Mouse (Mus musculus) gastrocnemius, adult 2 months (tissue): ENCODE results near the gene Dlg2. TPM values are rescaled to one million over a fixed set of nuclear protein-coding genes. Genes with fewer than 3 reads are reported as not detected.

Source experiments
- DNase-seq: peaks from one replicate; pipeline ENCODE4 v3.0.0; 2022
- H3K27ac ChIP-seq: fragments of 200-600 bp; 2 replicates; pipeline ENCODE4 v1.8.1; 2022; ENCODE audit warnings: mild to moderate bottlenecking
- H3K4me3 ChIP-seq: fragments of 200-600 bp; 2 replicates; pipeline ENCODE4 v1.8.1; 2022; ENCODE audit warnings: mild to moderate bottlenecking, moderate library complexity
- CTCF ChIP-seq: fragments of 200-600 bp; IDR thresholded peaks from 2 replicates; pipeline ENCODE4 v1.8.1; 2022; ENCODE audit warnings: antibody characterized with exemption, mild to moderate bottlenecking, moderate library complexity
- intact Hi-C: fragments of 180-260 bp; cut with DNase I; formaldehyde crosslinking; loops from one replicate; pipeline ENCODE4 v1.15.1; 2025
- total RNA-seq, 2 experiments: library from RNA; stranded (reverse); gene quantifications; 2 replicates each; pipeline ENCODE4 v1.2.3; 2021

Gene Dlg2
- total RNA-seq, 2 experiments from 2014 or later = 0.22 to 0.71 TPM

DNA sequence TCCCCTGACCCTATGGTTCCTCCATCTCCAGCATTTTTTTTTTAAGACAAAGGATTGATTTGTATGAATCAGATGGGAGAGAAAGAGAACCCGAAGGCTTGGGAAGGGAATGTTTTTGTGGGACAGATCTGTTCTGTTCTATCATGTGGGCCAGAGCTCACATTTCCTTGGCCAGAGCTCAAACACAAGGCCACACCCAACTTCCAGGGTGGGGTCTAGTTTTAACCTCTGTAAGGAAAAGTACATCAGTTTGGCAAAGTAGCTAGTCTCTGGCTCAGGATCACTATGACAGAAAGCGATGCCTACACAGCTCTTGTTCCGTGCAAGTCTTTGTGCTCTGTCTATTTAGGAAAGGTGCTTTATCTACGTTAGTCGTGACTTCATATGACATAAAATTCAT, 1737.3 kb downstream of the Dlg2 start:
- Histone ChIP-seq H3K4me3 (no peak overlapping the region), H3K27ac (no peak overlapping the region)
- intact Hi-C loops = no loop called here
- TF ChIP-seq CTCF = no peak
- no peak for DNase-seq

DNA sequence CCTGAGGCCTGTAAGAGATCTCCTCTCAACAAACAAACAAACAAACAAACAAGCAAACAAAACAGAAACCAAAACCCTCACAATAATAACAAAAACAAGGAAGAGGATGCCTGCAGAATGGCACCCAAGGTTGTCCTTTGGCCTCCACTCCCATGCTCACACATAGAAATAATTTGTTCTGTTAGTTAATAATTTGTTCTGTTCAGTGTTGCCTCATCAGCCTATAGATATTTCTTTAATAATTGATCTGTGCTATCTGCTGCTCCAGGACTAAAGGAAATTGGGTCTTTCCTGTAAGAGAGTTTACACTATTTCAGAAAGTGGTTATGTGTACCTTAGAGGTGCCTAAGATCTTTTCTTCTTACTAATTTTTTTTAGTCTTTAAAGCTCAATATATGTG, 1741.7 kb downstream of the Dlg2 start:
- TF ChIP-seq CTCF = no peak
- no peak overlapping the region for H3K4me3 ChIP-seq
- intact Hi-C loops = no loop called here
- DNase-seq = no peak
- H3K27ac ChIP-seq = no peak overlapping the region

DNA sequence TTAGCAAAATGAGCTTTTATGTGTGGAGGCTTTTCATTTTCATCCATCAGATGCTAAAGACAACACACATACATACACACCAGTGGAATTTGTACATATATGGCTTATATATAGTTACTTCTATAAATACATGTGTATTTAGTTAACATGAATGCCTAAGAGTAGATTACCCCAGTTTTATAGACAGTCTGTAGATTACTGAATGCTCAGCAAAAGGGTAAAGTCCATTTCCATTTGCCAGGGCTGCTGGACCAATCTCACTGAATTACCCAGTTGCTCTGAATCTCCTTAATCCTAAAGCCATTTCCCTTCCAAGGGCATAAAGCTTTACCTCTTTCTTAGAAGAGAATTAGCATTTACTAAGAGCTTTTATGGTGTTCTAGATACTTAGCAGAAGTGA, 1744.1 kb downstream of the Dlg2 start:
- Histone ChIP-seq H3K4me3 (no peak overlapping the region), H3K27ac (no peak overlapping the region)
- no peak for TF ChIP-seq CTCF
- DNase-seq = no peak
- intact Hi-C loops = no loop called here

DNA sequence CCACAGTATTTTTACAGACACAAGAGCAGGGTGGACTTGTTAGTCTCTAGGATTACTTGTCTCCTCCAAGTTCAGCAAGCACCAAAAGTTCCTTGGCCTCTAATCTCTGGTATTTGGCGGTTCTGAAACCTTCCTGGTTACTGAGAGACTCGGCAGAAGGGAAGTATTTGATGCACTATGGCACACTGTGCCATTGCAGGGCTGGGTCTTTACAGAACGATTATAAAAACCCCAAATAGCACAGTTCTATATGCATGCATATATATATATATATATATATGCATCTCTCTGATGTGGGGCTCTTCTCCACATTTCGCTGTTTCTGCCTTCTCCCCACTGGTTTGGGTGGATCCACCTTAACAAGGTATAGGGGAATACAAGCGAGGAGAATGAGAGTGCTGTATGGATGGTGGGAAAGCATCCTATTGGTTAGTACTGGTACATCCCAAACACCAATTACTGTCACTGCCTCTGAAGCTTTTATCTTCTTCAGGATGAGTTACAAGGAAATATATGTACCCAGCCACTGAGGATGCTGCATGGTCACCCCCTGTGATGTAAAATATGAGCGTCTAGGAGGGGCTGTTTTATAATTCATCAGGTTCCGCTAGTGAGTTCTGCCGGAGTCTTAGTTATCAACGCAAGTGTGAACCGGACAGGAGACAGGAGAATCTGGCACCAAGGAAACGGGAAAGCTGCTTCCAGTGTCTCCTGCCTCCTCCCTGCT, 1758.2 kb downstream of the Dlg2 start:
- no peak for DNase-seq
- Histone ChIP-seq H3K4me3 (no peak overlapping the region), H3K27ac (no peak overlapping the region)
- intact Hi-C loops = no loop called here
- no peak for TF ChIP-seq CTCF

DNA sequence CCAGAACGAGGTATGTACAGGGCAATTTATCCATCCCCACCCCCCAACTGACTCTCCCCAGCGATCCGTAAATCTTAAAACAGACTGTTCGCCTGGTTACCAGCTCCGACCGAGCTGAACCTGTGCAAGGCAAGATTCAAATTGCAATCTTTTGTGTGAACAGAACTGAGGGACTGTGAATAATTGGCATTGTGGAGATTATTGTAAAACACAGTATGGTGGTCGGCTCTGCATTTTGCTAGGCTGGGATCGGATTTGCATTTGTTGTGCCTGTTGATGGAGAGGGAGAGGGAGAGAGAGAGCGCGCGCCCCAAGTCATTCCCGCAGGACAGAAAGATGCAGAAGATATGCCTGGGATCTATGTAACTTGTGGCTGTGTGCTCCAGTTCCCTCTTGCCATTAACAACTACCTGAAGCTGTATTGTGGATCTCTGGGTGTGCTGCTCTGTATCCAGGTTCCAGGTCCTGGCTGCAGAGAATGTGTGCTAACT, 1759.1 kb downstream of the Dlg2 start:
- DNase-seq = no peak
- Histone ChIP-seq H3K27ac (no peak overlapping the region), H3K4me3 (no peak overlapping the region)
- intact Hi-C loops = no loop called here
- TF ChIP-seq CTCF = no peak

DNA sequence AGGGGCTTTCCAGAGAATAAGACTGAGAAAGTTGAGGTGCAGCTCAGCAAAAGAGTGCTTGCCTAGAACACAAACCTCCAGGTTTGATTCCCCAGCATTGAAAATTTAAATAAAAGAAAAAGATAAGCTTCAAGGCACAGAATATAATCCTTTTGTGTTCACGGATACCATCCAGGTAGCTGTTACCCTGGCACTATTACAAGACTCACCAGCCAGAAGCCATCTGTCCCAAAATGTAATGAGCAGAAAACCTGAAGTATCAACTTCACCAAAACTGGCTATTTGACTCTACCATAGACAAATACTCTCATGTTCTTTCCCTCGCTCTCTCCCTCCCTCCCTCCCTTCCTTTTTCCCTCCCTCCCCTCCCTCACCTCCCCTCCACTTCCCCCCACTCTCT, 1764.4 kb downstream of the Dlg2 start:
- no peak overlapping the region for H3K4me3 ChIP-seq
- intact Hi-C loops = no loop called here
- no peak for DNase-seq
- no peak overlapping the region for H3K27ac ChIP-seq
- TF ChIP-seq CTCF = no peak

DNA sequence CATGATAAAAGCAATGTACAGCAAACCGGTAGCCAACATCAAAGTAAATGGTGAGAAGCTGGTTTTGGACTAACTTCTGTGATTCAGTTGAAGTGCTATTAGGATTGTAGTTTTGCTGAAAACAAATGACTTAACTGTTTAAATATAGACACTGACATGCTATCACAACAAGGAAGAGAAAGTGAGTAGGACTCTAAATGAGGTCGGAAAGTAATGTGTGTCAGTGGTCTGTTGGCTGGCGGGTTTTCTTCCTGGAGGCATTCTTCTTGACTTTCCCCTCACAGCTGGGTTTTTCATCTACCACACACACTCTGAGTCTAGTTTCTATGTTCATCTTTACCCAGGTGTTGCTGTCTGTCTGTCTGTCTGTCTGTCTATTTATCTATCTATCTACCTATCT, 1771.1 kb downstream of the Dlg2 start:
- intact Hi-C loops = no loop called here
- DNase-seq = no peak
- TF ChIP-seq CTCF = no peak

DNA sequence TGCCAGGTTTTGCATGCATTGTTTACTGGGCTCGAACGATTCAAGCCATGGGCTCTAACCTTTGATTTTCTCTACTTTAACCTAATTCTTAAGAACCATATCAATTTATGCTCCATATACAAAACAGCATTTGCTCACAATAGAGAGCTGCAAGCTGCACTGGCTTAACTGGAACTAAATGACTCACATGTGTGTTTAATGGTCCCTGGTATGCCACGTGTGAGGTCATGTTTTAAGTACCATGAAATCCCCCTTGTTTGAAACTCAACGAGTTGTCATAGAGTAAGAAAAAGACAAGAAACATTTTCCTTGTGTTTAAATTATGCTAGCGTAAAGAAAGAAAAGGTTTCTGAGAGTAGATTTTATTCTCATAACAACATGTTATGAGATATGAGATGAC, 1772.1 kb downstream of the Dlg2 start:
- no peak overlapping the region for H3K27ac ChIP-seq
- no peak for DNase-seq
- H3K4me3 ChIP-seq = no peak overlapping the region
- intact Hi-C loops = no loop called here
- no peak for TF ChIP-seq CTCF

More for the DNA sequence above, 1771.1 kb downstream of the Dlg2 start:
- Histone ChIP-seq H3K27ac (no peak overlapping the region), H3K4me3 (no peak overlapping the region)

DNA sequence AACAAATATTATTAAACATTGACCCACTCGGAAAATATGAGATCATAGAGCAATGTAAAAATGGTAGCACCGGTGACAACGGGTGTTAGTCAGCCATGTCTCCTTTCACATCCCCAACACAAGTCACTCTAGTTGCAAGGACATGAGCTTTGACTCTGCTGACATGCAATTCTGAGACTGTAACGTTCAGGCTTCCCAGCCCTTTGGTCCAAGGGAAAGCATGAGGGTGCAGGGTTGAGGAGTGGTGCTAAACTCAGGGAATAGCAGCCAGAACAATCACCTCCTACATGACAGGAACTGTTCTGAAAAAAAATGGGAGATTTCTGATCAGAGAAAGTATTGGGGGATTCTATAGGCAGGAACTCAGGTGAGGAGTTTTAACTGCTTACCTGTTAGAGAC, 1781.7 kb downstream of the Dlg2 start:
- intact Hi-C loops = no loop called here
- no peak for DNase-seq
- TF ChIP-seq CTCF = no peak
- H3K4me3 ChIP-seq = no peak overlapping the region
- no peak overlapping the region for H3K27ac ChIP-seq

DNA sequence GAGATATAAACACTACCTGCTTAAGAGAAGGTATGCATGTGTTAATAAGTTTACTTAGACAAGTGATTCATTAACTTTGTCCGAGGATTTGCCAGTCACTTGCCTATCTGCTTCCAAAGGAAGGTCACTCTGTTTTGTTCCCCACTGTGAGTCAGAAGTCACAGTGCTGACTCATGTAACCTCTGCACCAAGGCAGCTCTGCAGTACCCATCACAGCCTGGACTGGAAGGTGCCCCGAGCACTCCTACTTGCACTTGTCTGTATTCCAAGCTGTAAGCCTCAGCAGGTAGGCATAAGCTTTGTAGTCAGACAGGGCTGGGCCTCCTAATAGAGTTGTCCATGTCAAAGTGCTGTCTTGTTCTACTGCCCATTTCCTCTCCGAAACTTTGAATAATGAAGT, 1782.2 kb downstream of the Dlg2 start:
- DNase-seq = no peak
- no peak for TF ChIP-seq CTCF
- intact Hi-C loops = no loop called here
- Histone ChIP-seq H3K27ac (no peak overlapping the region), H3K4me3 (no peak overlapping the region)

DNA sequence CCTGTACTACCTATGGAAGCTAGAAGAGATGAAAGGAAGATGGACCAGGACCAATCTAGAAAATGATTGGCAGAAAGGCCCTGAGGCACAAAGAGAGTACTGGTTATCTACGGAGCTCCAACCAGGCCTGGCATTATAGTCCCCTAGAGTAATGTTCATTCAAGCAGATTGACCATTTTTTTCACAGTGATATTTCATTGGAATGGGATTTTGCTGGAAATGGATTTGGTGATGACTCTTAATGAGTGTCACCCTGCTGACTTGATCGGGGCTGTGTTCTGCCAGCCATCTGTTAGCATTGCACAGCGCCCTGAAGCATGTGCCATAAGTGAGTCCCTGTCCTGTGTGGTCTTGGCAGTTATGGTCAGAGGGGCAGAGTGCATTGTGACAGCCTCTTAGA, 1787.9 kb downstream of the Dlg2 start:
- intact Hi-C loops = no loop called here
- no peak for TF ChIP-seq CTCF

DNA sequence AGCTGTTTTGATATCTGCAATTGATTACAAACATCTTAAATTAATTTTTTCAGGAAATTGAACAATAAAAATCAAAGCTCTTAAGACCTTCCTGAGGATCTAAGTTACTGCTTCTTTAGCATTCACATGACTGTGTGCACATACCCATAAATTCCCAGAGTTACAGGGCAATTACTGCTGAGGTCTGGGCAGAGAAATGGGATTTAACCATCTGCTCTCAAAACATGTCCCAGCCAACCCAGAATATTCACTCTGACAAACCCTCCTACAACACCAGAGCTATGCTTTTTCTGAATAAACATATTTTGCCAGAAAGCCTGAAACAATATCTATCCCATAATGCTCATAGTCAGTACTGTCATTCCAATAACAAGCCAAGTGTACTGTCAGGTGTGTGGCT, 1788.5 kb downstream of the Dlg2 start:
- TF ChIP-seq CTCF = no peak
- Histone ChIP-seq H3K27ac (no peak overlapping the region), H3K4me3 (no peak overlapping the region)
- DNase-seq = no peak
- intact Hi-C loops = no loop called here

More for the DNA sequence above, 1787.9 kb downstream of the Dlg2 start:
- no peak for DNase-seq
- Histone ChIP-seq H3K4me3 (no peak overlapping the region), H3K27ac (no peak overlapping the region)

DNA sequence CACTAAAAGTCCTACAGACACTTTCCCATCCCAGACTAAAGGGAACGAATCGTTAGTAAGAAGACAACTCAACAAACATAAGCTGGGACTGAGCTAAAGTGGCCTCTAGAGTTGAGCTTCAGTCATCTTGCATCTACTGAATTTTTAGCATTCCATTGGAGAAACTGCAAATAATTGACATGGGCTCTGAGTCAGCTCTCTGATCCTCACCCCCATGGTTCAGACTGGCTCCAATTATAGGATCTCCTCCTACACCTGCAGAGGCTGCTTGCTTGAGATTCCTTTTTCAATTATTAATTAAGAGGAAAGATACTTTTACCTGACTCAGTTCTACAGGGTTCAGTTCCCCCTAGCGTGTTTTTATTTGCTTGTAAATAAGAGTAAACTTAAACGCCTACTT, 1798.9 kb downstream of the Dlg2 start:
- TF ChIP-seq CTCF = no peak
- Histone ChIP-seq H3K4me3 (no peak overlapping the region), H3K27ac (no peak overlapping the region)
- DNase-seq = no peak
- intact Hi-C loops = no loop called here

DNA sequence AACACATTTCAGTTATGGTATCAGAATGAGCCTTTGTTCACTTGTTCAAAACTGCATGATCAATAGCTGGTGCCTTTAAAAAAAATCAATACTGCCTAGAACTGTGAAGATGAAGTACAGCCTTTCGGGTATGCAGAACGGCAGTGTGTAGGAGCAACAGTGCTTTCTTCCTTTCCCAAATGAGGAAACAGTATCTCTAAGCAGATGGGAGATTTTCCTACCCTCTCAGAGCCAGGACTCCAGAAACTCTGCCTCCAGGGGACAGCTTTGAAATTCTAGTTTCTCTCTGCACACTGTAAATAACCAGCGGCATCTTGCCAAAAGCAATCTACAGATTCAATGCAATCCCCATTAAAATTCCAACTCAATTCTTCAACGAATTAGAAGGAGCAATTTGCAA, 1801.2 kb downstream of the Dlg2 start:
- Histone ChIP-seq H3K4me3 (no peak overlapping the region), H3K27ac (no peak overlapping the region)
- TF ChIP-seq CTCF = no peak
- no peak for DNase-seq
- intact Hi-C loops = no loop called here
